Mouse (Mus musculus): ENCODE results near the gene Wdr62.
"Not testable (repeated sequence)": the region's sequence is repeated elsewhere in the genome, so short reads cannot be mapped to it uniquely, and the experiment has no call there.

Wdr62 gene

DNA sequence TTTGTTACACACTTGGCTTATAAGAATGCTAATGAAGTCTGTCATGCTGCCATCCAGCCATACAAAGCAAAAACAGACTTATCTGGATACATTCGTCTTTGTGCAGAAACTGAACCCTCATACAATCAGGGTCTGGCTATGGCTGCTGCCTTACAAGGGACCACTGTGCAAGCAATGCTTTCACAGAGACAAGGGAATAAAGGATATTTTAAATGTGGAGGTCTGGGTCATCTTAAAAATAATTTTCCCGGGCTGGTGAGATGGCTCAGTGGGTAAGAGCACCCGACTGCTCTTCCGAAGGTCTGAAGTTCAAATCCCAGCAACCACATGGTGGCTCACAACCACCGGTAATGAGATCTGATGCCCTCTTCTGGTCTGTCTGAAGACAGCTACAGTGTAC, 73.9 kb downstream of the Wdr62 start:
- not testable (repeated sequence) for DNase-seq (ENCODE audit: low spot score)

DNA sequence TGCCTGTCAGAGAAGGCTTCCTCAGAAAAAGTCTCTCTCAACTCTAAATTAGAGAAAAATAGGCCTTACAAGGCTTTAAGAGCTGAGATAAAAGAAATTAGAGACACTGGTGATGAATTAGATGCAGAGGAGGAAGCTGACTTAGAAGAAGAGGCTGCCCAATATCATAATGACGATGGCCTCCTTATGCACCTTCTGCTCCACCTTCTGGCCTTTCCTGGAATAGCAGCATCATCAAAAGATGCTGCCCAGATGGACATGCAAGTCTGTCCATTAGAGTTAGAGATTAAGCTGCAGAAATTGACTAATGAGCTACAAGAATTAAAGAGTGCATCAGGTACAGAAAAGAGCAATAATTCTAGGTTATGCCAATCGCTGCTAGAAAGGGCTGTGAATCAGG, 74.8 kb downstream of the Wdr62 start:
- DNase-seq (ENCODE audit: low spot score) = no peak

DNA sequence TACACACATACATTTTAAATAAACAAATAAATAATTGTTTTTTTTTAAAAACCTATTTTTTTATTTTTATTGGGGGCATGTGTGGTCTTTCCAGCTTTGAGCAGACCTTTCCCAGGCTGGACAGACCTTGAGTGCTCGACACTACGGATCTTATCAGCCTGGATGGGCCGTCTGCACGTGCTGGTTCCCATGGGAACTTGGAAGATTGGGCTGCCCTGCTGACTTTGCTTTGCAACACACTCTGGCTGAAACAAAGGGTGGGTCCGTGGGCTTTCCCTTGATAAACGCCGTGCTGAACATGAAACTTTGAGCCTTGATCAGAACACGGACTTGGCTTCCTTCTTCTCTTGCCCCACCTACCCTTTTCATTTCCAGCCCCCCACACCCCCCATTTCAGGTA, 75.8 kb downstream of the Wdr62 start:
- no peak for DNase-seq (ENCODE audit: low spot score)

DNA sequence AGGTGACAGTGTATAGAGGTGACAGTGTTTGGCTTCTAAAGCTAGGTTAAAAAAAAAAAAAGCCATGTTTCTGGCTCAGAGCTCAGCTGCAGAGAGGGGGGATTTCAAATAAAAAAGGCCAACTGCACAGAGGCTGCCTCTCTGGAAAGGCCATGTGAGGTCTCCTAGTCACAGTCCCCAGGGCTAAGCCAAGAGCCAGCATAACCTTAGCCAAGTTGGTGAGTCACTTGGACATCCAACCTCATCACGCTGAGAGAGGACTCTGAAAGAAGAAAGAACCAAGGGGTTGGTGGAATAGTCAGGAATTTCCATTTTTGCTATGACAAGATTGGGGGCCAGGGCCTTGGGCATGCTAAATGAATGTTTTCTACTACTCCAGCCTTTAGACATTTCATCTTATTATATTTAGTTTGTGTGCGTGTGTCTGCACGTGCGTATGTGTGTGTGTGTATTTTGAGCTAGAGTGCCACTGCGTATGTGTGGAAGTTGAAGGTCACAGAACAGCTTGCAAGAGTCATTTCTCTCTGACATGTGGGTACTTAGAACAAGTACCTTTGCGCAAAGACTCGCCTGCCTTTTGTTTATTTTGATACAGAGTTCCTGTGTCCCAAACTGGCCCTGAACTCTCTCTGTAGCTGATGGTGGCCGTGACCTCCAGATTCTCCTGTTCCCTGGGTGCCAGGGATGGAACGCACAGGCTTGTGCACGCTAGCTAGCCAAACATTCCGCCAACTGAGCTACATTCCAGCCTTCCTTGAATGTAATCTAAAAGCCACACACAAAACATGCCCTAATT, 77.1 kb downstream of the Wdr62 start:
- no peak for DNase-seq (ENCODE audit: low spot score)

DNA sequence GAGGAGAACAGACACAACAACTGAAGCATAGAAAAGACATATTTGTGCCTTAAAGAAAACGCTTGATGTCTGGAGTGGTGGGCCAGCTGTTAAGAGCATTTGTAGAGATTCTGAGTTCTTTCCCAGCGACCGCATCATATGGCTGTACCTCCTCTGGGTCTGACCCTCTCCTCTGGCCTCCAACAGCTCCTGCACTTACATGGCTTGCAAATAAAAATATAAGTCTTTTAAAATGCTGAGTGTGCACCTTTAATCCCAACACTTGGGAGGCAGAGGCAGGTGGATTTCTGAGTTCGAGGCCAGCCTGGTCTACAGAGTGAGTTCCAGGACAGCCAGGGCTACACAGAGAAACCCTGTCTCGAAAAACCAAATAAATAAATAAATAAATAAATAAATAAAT, 79.6 kb downstream of the Wdr62 start:
- not testable (repeated sequence) for DNase-seq (ENCODE audit: low spot score)

DNA sequence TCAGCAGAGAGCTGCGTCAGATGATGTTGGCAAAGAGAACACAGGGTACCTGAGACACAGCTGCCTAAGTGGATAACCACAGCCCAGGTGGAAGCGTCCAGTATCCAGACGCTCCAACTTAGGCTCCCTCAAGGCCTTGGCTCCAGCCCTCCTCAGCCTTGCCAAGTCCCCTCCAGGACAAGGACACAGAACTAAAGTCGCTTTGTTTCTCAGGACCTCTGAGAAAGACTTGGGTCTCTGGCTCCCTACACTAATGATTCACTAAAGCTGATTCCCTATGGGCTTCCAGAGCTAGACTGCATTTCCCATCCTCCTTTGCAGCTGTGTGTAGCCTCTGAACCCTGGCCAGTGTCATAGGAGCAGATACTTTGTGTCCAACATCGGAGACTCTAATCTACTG, 80.0 kb downstream of the Wdr62 start:
- no peak for DNase-seq (ENCODE audit: low spot score)

DNA sequence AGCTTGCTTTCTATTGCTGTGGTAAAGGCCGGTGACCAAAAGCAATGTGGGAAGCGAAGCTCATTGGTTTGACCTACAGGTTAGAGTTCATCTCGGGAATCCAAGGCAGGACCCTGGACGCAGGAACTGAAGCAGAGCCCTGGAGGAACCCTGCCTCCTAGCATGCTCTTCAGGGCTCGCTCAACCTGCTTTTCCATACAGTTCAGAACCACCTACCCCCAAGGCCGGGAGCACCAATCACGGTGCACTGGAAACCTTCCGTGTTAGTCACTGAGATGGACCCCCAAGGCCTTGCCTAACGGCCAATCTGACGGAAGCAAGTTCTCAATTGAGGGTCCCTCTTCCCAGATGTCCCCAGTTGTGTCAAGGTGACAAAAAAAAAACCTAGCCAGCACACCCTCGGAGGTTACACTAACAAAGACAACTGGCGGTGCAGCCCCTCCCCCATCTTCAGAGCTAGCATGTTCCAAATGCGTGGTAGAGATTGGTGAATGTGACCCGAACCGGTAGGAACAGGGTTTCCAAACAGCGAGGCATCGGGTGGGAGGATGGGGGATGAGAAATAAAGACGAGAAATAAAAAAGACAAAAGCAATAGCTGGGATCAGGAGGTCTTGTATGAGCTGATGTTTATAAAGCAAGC, 80.6 kb downstream of the Wdr62 start:
- no peak for DNase-seq (ENCODE audit: low spot score)

DNA sequence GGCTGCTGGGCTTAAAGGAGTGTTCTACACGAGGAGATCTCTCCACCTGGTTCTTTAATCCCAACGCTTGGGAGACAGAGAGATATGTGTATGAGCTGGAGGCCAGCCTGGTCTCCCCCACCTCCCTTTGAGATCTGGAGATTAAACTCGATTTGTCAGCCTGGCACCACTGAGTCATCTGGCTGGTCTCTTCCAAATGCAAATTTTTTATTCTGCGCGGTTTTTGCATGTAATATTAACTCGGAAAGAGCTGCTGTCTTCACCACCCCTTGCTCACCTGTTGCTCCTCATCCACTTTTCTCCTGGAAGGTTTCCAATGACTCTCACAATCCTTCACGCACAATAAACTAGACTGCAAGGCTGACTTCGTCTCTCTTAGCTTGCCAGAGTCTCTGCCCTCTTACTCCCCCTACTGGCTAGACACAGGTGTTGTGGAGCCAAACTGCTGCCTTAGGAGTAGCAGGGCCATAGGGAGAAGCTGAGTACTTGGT, 81.7 kb downstream of the Wdr62 start, which contains the start of gene Capns1:
Gene Capns1 (minus strand): TSS at position 331 of the 491 bp plus-strand sequence.
- peak; percentile 70 for DNase-seq (ENCODE audit: low spot score)

DNA sequence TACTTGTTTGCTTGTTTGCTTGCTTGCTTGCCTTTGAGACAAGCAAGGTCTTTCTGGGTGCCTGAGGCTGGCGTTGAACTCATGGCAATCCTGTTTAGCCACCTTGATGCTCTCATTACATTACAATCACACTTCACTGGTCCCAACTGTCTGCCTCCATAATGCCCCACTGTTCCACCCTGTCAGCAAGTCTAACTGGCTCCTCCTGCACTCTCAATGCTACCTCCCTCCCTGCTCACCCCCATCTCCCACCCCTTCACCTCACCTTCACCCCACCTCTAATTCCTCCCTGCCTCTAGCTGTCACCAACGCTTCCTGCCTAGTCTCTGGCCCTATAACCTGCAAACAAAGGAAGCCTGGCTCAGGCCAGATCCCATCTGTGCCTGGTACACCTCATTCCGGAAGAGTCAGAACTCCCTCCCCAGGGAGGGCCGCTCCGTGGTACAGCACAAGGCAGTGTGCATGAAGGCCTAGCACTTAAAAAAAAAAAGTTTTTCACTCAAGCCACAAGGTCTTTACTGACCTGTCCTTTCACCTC, 82.6 kb downstream of the Wdr62 start:
- DNase-seq (ENCODE audit: low spot score) = no peak

DNA sequence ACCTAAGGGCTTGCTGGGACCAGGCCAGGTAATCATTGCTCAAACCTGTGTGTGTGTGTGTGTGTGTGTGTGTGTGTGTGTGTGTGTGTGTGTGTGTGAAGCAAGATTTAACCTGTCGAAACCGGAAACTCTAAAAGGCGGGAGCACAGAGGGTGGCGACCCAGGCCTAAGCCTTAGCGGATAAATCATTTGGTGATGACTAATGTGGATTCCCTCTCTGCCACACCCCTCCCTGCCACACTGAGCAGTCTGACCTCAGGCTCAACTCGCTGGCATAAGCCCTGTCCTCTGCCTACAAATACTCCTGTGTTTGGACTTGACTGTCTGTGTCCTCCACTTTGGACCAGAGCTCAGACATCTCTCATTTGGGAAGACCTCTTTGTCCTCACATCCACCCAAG, 84.0 kb downstream of the Wdr62 start:
- DNase-seq (ENCODE audit: low spot score) = no peak

DNA sequence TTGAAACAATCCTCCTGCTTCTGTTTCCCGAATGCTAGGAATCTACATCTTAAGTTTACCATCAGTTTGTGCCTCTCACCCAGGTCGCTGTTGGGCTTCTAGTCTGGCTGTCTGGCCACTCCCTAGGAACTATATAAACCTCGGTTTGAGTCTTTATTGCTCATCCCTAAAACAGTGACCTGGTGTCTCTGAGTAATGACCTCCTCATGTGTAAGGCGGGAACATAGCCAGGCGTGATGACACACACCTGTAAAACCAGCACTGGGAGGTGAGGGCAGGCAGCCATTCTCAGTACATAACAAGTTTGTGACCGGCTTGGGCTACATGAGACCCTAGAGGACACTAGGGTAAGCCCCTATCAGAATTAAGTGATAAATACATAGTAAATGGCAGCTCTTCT, 84.8 kb downstream of the Wdr62 start:
- DNase-seq (ENCODE audit: low spot score) = no peak

DNA sequence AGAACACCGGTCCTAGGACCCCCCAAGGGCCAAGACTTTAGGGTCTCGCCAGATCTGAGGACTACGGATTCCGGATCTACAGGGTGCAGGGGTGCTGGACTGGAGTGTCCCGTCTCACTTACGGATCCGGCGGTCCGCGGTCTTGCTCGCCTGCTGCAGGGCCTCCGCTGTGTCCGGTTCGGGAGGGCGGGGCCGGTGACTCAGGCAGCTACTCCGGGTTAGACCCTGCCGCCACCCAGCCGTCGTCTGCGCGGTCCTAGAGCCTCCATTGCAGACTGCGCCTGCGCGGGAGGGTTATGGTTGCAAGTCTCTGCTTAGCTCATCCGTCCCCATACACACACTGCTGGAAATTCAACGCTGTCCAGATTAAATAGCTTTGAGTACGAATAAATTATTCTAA, 85.3 kb downstream of the Wdr62 start:
- peak; percentile 92 for DNase-seq (ENCODE audit: low spot score)

DNA sequence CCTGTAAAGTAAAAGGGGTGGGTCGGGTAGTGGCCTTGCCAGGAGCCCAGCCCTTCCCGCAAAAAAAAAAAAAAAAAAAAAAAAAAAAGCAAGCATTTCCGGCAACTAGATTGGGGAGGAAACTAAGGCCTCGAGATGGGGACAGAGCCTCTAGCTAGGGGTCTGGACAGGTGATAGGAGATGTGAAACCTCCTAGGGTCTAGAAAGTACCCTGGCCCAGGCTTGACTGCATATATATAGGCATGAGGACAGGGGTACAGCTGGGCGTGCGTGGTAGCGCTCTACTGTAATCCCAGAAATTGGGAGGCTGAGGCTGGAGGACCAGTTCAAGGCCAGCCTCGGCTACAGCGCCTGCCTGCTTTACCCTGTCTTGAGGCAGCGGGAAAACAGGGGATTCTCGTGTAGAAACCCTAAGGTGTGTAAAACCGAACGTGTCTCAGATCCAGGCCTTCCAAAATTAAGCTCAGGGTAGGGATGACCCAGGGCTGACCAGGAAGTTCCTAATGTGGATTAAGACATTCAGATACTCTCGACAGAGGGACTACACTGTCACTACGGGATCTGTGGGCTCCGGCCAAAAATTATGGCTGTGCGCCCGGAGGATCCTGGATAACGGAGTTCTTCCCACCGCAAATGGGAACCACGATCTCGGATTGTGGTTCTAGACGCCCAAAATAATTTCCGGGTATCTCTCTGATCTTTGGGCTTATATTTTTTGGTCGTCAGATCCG, 86.0 kb downstream of the Wdr62 start:
- DNase-seq (ENCODE audit: low spot score) = no peak

DNA sequence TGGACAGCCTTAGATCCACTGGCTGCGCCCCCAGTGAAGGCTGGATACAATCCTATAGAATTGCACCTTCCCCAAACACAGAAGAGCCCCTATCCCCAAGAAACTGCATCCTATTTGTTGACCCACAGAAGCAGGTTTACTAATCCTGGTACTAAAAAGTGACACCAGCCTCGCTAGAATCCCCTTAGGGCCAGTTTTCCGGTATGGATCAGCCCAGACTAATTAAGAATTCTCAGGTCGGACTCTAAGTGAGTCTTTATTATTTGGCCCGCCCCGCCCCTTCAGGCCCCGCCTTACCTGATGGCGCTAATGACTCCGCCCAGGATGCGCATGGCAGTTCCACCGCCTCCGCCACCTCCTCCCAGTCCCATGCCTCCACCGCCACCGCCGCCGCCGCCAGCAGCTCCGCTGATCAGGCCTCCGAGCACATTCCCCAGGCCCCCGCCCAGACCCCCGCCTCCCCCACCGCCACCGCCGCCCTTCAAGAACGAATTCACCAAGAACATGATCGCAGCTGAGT, 86.6 kb downstream of the Wdr62 start:
- DNase-seq (ENCODE audit: low spot score) = peak; percentile 63

DNA sequence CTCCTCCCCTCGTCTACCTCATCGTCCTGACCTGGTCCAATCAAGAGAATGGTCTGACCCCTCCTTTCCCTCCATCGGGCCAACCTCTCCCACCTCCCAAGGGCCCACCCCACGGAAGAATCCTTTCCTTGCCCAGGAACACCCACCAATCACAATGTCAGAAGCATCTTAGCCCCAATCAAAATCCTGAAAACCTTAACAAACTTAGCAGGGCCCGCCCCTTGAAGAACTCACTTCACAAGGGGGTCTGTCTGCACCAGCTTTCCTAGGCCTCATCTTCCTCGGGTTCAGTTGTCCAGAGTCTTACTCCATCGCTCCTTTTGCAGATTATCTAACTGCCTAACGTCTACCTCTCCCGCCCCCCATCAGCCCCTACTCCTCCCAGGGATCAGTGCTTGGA, 87.2 kb downstream of the Wdr62 start:
- no peak for DNase-seq (ENCODE audit: low spot score)

DNA sequence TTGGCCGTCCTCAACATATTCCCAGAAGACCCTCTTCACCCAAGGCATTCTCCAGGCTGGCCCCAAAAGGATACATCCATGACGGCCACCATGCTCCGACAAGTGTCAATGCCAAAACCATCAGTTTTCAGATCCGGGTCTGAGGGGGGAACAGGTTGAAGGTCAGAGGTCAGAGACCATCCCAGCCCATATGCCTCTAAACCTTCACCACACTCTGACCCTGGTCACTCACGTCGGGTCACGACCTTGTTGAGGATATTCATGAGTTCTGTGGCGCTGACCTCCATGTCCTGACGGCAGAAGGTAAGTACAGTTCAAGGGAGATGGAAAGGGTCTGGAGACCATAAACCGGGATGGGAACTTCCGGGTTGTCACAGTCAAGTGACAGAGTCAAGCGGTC, 88.1 kb downstream of the Wdr62 start:
- DNase-seq (ENCODE audit: low spot score) = no peak
